Mouse (Mus musculus) hindbrain, embryonic 14.5 days (tissue): ENCODE measurements at regions not wholly inside any gene's neighbourhood (a gene's known extent, or its start where the extent isn't known, plus 50 kb on each side); places are given as distances from the start of the nearest gene placed in this dataset.

Source experiments
- ATAC-seq: fragments of 200-750 bp; cut with Nextera tagmentation; 2 replicates; pipeline ENCODE4 v1.8.0; 2017; ENCODE audit warnings: moderate number of reproducible peaks, mild to moderate bottlenecking, moderate TSS enrichment, moderate library complexity; ENCODE audit not compliant: low FRiP score
- DNase-seq: peaks from one replicate; pipeline ENCODE4 v3.0.0-alpha.2; 2015; ENCODE audit warnings: low spot score
- H3K27ac ChIP-seq: fragments of 300-500 bp; sonication (generic); 2 replicates; pipeline ENCODE4 v1.5.1; 2014; ENCODE audit warnings: mild to moderate bottlenecking, moderate library complexity
- H3K27me3 ChIP-seq: fragments of 300-500 bp; sonication (generic); 2 replicates; pipeline ENCODE4 v1.6.1; 2014; ENCODE audit warnings: mild to moderate bottlenecking, low read length, mixed read lengths; ENCODE audit not compliant: control insufficient read depth, insufficient read depth
- H3K36me3 ChIP-seq: fragments of 300-500 bp; sonication (generic); replicated peaks from 2 replicates; pipeline ENCODE4 v1.6.1; 2014; ENCODE audit not compliant: control insufficient read depth, insufficient read depth
- H3K4me1 ChIP-seq: fragments of 300-500 bp; sonication (generic); replicated peaks from 2 replicates; pipeline ENCODE4 v1.6.1; 2014; ENCODE audit warnings: antibody characterized with exemption, low read length, mixed read lengths; ENCODE audit not compliant: control insufficient read depth, insufficient read depth
- H3K4me2 ChIP-seq: fragments of 300-500 bp; sonication (generic); replicated peaks from 2 replicates; pipeline ENCODE4 v1.6.1; 2014; ENCODE audit warnings: mild to moderate bottlenecking, moderate library complexity
- H3K4me3 ChIP-seq: fragments of 300-500 bp; sonication (generic); replicated peaks from 2 replicates; pipeline ENCODE4 v1.5.1; 2014; ENCODE audit warnings: mild to moderate bottlenecking, low read length
- H3K9ac ChIP-seq: fragments of 300-500 bp; sonication (generic); 2 replicates; pipeline ENCODE4 v1.6.1; 2014
- H3K9me3 ChIP-seq: fragments of 300-500 bp; sonication (generic); 2 replicates; pipeline ENCODE4 v1.6.1; 2016; ENCODE audit warnings: low read length; ENCODE audit not compliant: control insufficient read depth
- WGBS: fragments of 180-500 bp; shearing (Covaris S2); extraction: QIAGEN DNeasy Blood & Tissue Kit; methylation state at CpG from one replicate; pipeline ENCODE4 v1.1.7; 2014; 5-methylcytosine and 5-hydroxymethylcytosine counted together

- Histone ChIP-seq H3K4me3 (no peak overlapping the region), H3K27me3 (no peaks in the 10 kb centered on the region), H3K4me1 (no peaks in the 10 kb centered on the region), H3K27ac (no peak overlapping the region), H3K9me3 (no peaks in the 10 kb centered on the region), H3K9ac (no peak overlapping the region), H3K4me2 (no peak overlapping the region), H3K36me3 (no peaks in the 10 kb centered on the region)
- ATAC-seq (no peak), DNase-seq (no peak)
- WGBS, result 92% methylated on average over 4 of the region's 4 CpGs
These were observed 101.2 kb upstream of the Vwc2 start for GRCm38 (mm10) chr11:11012660-11013455.

GRCm38 (mm10) chr11:11013581-11013980 is 100.4 kb upstream of the Vwc2 start:
- ATAC-seq (no peak), DNase-seq (no peak)
- no peak overlapping the region for H3K4me2 ChIP-seq
- no peaks in the 10 kb centered on the region for H3K9me3 ChIP-seq
- H3K36me3 ChIP-seq, result no peaks in the 10 kb centered on the region
- WGBS, result 82% methylated on average over 2 of the region's 2 CpGs
- H3K4me1 ChIP-seq, result no peaks in the 10 kb centered on the region
- H3K27me3 ChIP-seq, result no peaks in the 10 kb centered on the region
- H3K9ac ChIP-seq, result no peak overlapping the region
- no peak overlapping the region for H3K27ac ChIP-seq
- H3K4me3 ChIP-seq, result no peak overlapping the region

GRCm38 (mm10) chr11:11014088-11014487 is 99.9 kb upstream of the Vwc2 start:
- Histone ChIP-seq H3K27ac (no peak overlapping the region), H3K36me3 (no peaks in the 10 kb centered on the region), H3K4me3 (no peak overlapping the region), H3K4me1 (no peaks in the 10 kb centered on the region), H3K9ac (no peak overlapping the region), H3K4me2 (no peak overlapping the region), H3K9me3 (no peaks in the 10 kb centered on the region), H3K27me3 (no peaks in the 10 kb centered on the region)
- 56% methylated on average over 1 of the region's 1 CpGs for WGBS
- peak; percentile 63 for DNase-seq
- ATAC-seq, result peak; percentile 93

GRCm38 (mm10) chr11:11014538-11014937 is 99.5 kb upstream of the Vwc2 start:
- DNase-seq, result peak; percentile 35
- peak; percentile 83 for ATAC-seq
- 60% methylated on average over 2 of the region's 2 CpGs for WGBS

GRCm38 (mm10) chr11:11028849-11029248 is 85.2 kb upstream of the Vwc2 start:
- Histone ChIP-seq H3K9ac (no peak overlapping the region), H3K27ac (no peak overlapping the region), H3K4me3 (no peak overlapping the region), H3K4me1 (no peaks in the 10 kb centered on the region), H3K27me3 (no peaks in the 10 kb centered on the region), H3K36me3 (no peaks in the 10 kb centered on the region), H3K9me3 (no peaks in the 10 kb centered on the region), H3K4me2 (no peak overlapping the region)
- ATAC-seq, result no peak
- DNase-seq, result no peak

More at GRCm38 (mm10) chr11:11014538-11014937, 99.5 kb upstream of the Vwc2 start:
- H3K4me3 ChIP-seq, result no peak overlapping the region
- H3K4me1 ChIP-seq, result no peaks in the 10 kb centered on the region
- no peaks in the 10 kb centered on the region for H3K9me3 ChIP-seq
- no peak overlapping the region for H3K9ac ChIP-seq
- H3K4me2 ChIP-seq, result no peak overlapping the region
- no peak overlapping the region for H3K27ac ChIP-seq
- H3K36me3 ChIP-seq, result no peaks in the 10 kb centered on the region
- H3K27me3 ChIP-seq, result no peaks in the 10 kb centered on the region
